Mouse (Mus musculus): Measurements from ENCODE around the gene Nck2. TPM values are rescaled to one million over a fixed set of nuclear protein-coding genes. Genes with fewer than 3 reads are reported as not detected.

Nck2 gene
- polyA plus RNA-seq, 1 experiment from 2014 or later, result 35.6 TPM

- no peak overlapping the region for H3K9ac ChIP-seq
- H3K27me3 ChIP-seq (replicated peaks), result no peaks in the 10 kb centered on the region
- H3K9me3 ChIP-seq (replicated peaks), result no peaks in the 10 kb centered on the region
- H3K4me1 ChIP-seq (replicated peaks), result no peaks in the 10 kb centered on the region; the same call in 1 of the 2 replicates
- H3K4me3 ChIP-seq, result no peak overlapping the region
- WGBS, result 42% methylated on average over 2 of the region's 2 CpGs
- no peak for ATAC-seq (ENCODE audit: insufficient number of reproducible peaks, low FRiP score)
- no peak overlapping the region for H3K27ac ChIP-seq (ENCODE audit: poor library complexity, severe bottlenecking)
- H3K36me3 ChIP-seq, result no peaks in the 10 kb centered on the region
- no peak overlapping the region for H3K4me2 ChIP-seq
Measured at GRCm38 (mm10) chr1:43589910-43590309, 145.5 kb downstream of the Nck2 start.

DNA sequence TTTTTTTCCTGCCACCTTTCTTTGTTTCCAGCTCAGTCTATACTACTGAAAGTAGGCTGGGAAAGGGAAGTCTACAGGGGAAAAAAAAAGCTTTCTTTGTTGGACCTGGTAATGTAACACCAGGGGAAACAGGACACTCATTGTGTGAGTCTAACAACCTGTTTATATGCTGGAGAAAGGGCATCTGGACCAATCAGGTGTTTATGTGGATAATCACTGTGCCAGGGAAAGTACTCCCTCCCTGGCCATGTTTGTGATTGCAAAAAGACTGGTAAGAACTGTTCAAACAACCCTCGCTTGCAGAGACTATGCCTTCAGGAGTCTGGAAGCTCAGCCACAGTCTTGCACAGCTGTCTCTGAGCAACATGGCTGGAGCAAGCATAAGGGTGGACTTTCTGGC, 146.3 kb downstream of the Nck2 start:
- Histone ChIP-seq H3K9ac (no peak overlapping the region), H3K4me3 (no peak overlapping the region), H3K36me3 (no peaks in the 10 kb centered on the region), H3K9me3 (replicated peaks) (no peaks in the 10 kb centered on the region), H3K4me1 (replicated peaks) (peaks cover 5% of the 10 kb centered on the region), H3K27ac (ENCODE audit: poor library complexity, severe bottlenecking) (no peak overlapping the region), H3K27me3 (replicated peaks) (no peaks in the 10 kb centered on the region), H3K4me2 (no peak overlapping the region)
- WGBS, result 70% methylated on average over 1 of the region's 1 CpGs
- no peak for ATAC-seq (ENCODE audit: insufficient number of reproducible peaks, low FRiP score)

- ATAC-seq (ENCODE audit: insufficient number of reproducible peaks, low FRiP score), result no peak
- Histone ChIP-seq H3K27me3 (replicated peaks) (no peaks in the 10 kb centered on the region), H3K4me2 (no peak overlapping the region), H3K36me3 (no peaks in the 10 kb centered on the region), H3K4me3 (no peak overlapping the region), H3K4me1 (replicated peaks) (peaks cover 5% of the 10 kb centered on the region), H3K9ac (no peak overlapping the region), H3K27ac (ENCODE audit: poor library complexity, severe bottlenecking) (no peak overlapping the region), H3K9me3 (replicated peaks) (no peaks in the 10 kb centered on the region)
- 71% methylated on average over 3 of the region's 3 CpGs for WGBS
Measured at GRCm38 (mm10) chr1:43593069-43593468, 148.7 kb downstream of the Nck2 start.

- no peak overlapping the region for H3K4me3 ChIP-seq
- no peaks in the 10 kb centered on the region for H3K36me3 ChIP-seq
- no peak overlapping the region for H3K9ac ChIP-seq
- 48% methylated on average over 4 of the region's 4 CpGs for WGBS
- no peak for ATAC-seq (ENCODE audit: insufficient number of reproducible peaks, low FRiP score)
- H3K9me3 ChIP-seq (replicated peaks), result no peaks in the 10 kb centered on the region
- H3K4me2 ChIP-seq, result no peak overlapping the region
- H3K4me1 ChIP-seq (replicated peaks), result peaks cover 5% of the 10 kb centered on the region
- H3K27me3 ChIP-seq (replicated peaks), result no peaks in the 10 kb centered on the region
- no peak overlapping the region for H3K27ac ChIP-seq (ENCODE audit: poor library complexity, severe bottlenecking)
Measured at GRCm38 (mm10) chr1:43594738-43595137, 150.4 kb downstream of the Nck2 start.

DNA sequence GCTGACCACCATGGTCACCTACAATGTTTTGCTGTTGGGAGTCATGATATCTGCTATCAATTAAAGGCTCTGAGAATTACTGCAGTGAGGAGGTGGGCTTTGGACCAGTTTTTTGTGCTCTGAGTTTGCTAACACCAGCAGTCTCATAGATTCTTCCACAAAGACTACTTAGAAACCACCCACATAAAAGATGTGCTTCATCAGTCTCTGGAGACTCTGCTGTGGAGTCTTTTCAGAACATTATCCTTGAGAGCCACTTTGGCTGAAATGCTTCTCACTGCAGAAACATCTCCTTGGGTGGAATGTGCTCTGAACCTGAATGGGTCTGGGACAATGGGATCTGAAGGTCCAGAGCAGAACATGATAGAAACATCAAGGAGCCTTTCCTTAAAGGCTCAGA, 153.4 kb downstream of the Nck2 start:
- no peak overlapping the region for H3K4me3 ChIP-seq
- H3K9me3 ChIP-seq (replicated peaks), result no peaks in the 10 kb centered on the region; the same call in 1 of the 2 replicates
- no peaks in the 10 kb centered on the region for H3K27me3 ChIP-seq (replicated peaks)
- peaks cover 5% of the 10 kb centered on the region for H3K4me1 ChIP-seq (replicated peaks)
- H3K27ac ChIP-seq (ENCODE audit: poor library complexity, severe bottlenecking), result no peak overlapping the region
- ATAC-seq (ENCODE audit: insufficient number of reproducible peaks, low FRiP score), result no peak
- H3K4me2 ChIP-seq, result no peak overlapping the region
- H3K36me3 ChIP-seq, result no peaks in the 10 kb centered on the region
- no peak overlapping the region for H3K9ac ChIP-seq

GRCm38 (mm10) chr1:43599483-43599882, 155.1 kb downstream of the Nck2 start:
- no peak overlapping the region for H3K9ac ChIP-seq
- peaks cover 5% of the 10 kb centered on the region for H3K4me1 ChIP-seq (replicated peaks)
- no peak overlapping the region for H3K4me2 ChIP-seq
- H3K4me3 ChIP-seq, result no peak overlapping the region
- H3K27ac ChIP-seq (ENCODE audit: poor library complexity, severe bottlenecking), result no peak overlapping the region
- H3K27me3 ChIP-seq (replicated peaks), result no peaks in the 10 kb centered on the region
- H3K9me3 ChIP-seq (replicated peaks), result no peaks in the 10 kb centered on the region; the same call in 1 of the 2 replicates
- no peaks in the 10 kb centered on the region for H3K36me3 ChIP-seq
- ATAC-seq (ENCODE audit: insufficient number of reproducible peaks, low FRiP score), result no peak

DNA sequence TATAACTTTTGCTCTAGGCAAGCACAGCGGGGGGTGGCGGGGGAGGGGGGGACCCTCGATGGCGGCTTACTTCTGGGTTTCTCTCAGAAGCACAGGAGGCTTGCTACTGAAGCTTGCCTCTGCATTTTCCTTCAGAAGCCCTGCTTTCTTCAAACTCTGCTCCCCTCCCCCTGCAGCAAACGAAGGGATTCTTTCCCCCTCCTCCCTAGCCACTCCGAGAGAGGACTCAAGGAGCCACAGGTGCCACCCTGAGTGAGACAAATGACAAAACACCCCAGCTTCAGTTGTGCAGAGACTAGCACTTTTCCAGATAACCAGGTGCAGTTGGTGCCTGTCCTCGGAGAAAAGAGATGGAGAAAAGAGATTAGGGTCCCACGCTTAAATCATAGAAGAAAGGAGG, 156.7 kb downstream of the Nck2 start:
- Histone ChIP-seq H3K27ac (ENCODE audit: poor library complexity, severe bottlenecking) (no peak overlapping the region), H3K27me3 (replicated peaks) (no peaks in the 10 kb centered on the region), H3K9me3 (replicated peaks) (no peaks in the 10 kb centered on the region; the same call in 1 of the 2 replicates), H3K9ac (no peak overlapping the region), H3K4me2 (no peak overlapping the region), H3K4me1 (replicated peaks) (no peaks in the 10 kb centered on the region), H3K4me3 (no peak overlapping the region), H3K36me3 (no peaks in the 10 kb centered on the region)
- 35% methylated on average over 8 of the region's 8 CpGs for WGBS
- no peak for ATAC-seq (ENCODE audit: insufficient number of reproducible peaks, low FRiP score)

DNA sequence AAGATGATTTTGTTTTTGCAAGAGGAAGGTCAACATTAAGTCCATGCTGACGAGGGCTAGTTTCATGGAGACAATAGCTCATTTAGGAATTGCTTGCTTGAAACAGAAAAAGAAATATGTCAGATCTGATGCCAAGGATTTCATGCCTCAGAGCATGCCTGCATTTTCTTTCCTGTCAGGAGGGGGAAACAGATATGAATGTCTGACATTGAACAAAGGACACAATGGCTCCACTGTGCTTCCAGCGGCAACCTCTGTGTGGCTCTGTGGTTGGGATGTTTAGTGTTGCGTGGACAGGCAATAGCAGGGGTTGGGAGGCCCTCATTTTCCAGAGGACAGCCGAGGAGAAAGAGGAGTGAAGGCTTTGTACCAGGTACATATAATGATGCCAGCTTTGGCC, 171.6 kb downstream of the Nck2 start:
- H3K27ac ChIP-seq (ENCODE audit: poor library complexity, severe bottlenecking), result 0 out of 2 replicates have a peak overlapping the region, but pooled peaks have one; percentile 12
- no peaks in the 10 kb centered on the region for H3K36me3 ChIP-seq
- 0 out of 2 replicates have a peak, but pooled peaks cover 3% of the 10 kb centered on the region for H3K9me3 ChIP-seq (replicated peaks)
- ATAC-seq (ENCODE audit: insufficient number of reproducible peaks, low FRiP score), result peak; percentile 18; the same call in 1 of the 2 replicates
- H3K4me3 ChIP-seq, result no peak overlapping the region
- no peaks in the 10 kb centered on the region for H3K4me1 ChIP-seq (replicated peaks)
- 48% methylated on average over 4 of the region's 4 CpGs for WGBS
- no peaks in the 10 kb centered on the region for H3K27me3 ChIP-seq (replicated peaks)
- H3K4me2 ChIP-seq, result no peak overlapping the region
- H3K9ac ChIP-seq, result no peak overlapping the region

Other genes starting within 250 kb of the Nck2 start
- gene Fhl2, start 247.6 kb upstream of the Nck2 start, polyA plus RNA-seq (2016; fragmentation: Nextera tagmentation; extraction: Ambion mirVana), result 203 and 205 TPM in 2 replicates